Comparison of ENCODE assay signal across 18 mouse cellular contexts in the genomic region with DNA sequence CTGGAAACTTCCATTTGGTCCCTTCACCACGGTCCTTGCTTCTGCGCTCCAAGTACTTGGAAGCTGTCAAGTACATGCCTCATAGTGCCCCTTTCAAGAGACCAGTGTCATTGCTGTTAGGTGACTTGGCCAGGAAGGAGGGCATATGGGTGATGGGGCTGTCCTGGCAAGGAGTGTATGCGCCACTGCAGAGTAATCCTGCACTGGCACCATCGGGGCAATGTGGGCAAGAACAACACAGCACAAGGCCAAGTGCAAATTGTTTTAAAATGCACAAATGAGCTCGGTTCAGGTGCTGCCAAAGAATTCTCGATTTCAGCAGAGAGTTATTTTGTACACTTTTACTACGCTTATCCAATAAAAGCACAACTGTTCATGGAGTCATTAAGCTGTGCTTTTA.
DNase-seq lines count a peak whose midpoint lies in the region; TF ChIP-seq lines count a peak whose summit lies in the region.
"Had no signal": no experiment of that assay in that cellular context is flagged by ENCODE, and none has a peak within 500 bp of the region (broad histone marks: within the 10 kb centered on the region; RNA-seq: fewer than 3 reads in every experiment).

No protein-coding gene starts in this region.

- H3K4me3 ChIP-seq in layer of hippocampus, adult 2 months, result no peak overlapping the region
- H3K4me3 ChIP-seq: embryonic facial prominence, embryonic 13.5 days; embryonic facial prominence, embryonic 15.5 days; erythroblast, embryonic 14.5 days; forebrain, embryonic 10.5 days; forebrain, embryonic 12.5 days had no signal

- DNase-seq in cerebellum, postnatal 10 days, result peak; percentile 78 to 85
- no peak for DNase-seq in cerebellum, adult 9-11 months
- no peak for DNase-seq in layer of hippocampus, adult 2 months (ENCODE audit: low spot score in 2 of 2)
- DNase-seq in layer of hippocampus, postnatal 36 days, result no peak
- peak; percentile 22 to 74 for DNase-seq in layer of hippocampus, postnatal 14 days (ENCODE audit: low spot score in 2 of 2)
- DNase-seq in layer of hippocampus, postnatal 25 days (ENCODE audit: extremely low spot score in 1 of 2, low spot score in 1 of 2), result no peak
- DNase-seq: adrenal gland, adult 2 months; adrenal gland, postnatal 10 days; cerebellum, adult 11 months; cerebellum, adult 18-20 months; cerebellum, adult 9-10 months; cerebellum, postnatal 36 days; embryo, embryonic 11 days had no signal

- H3K27ac ChIP-seq in layer of hippocampus, adult 2 months, result peak overlapping the region; percentile 18; the same call in 1 of the 2 replicates
- H3K27ac ChIP-seq: embryonic facial prominence, embryonic 13.5 days; embryonic facial prominence, embryonic 15.5 days; forebrain, embryonic 10.5 days; forebrain, embryonic 12.5 days had no signal

- TF ChIP-seq CTCF in layer of hippocampus, adult 2 months (conservative IDR thresholded peaks at IDR 0.05), result no peak

Comparison
In these comparisons a context has a peak if more than half of its experiments do, and no peak if none do; other contexts are left out.
1. DNase-seq: peak in cerebellum, postnatal 10 days (2 of 2) and layer of hippocampus, postnatal 14 days (2 of 2); none in cerebellum, adult 9-11 months (single experiment), layer of hippocampus, adult 2 months (0 of 2), layer of hippocampus, postnatal 36 days (0 of 2) and layer of hippocampus, postnatal 25 days (0 of 2).